Mouse (Mus musculus): Measurements from ENCODE around the gene Slc9a3r2. TPM values are rescaled to one million over a fixed set of nuclear protein-coding genes. Genes with fewer than 3 reads are reported as not detected.

Slc9a3r2 gene
- polyA plus RNA-seq, 1 experiment from 2014 or later, result 56.6 TPM

DNA sequence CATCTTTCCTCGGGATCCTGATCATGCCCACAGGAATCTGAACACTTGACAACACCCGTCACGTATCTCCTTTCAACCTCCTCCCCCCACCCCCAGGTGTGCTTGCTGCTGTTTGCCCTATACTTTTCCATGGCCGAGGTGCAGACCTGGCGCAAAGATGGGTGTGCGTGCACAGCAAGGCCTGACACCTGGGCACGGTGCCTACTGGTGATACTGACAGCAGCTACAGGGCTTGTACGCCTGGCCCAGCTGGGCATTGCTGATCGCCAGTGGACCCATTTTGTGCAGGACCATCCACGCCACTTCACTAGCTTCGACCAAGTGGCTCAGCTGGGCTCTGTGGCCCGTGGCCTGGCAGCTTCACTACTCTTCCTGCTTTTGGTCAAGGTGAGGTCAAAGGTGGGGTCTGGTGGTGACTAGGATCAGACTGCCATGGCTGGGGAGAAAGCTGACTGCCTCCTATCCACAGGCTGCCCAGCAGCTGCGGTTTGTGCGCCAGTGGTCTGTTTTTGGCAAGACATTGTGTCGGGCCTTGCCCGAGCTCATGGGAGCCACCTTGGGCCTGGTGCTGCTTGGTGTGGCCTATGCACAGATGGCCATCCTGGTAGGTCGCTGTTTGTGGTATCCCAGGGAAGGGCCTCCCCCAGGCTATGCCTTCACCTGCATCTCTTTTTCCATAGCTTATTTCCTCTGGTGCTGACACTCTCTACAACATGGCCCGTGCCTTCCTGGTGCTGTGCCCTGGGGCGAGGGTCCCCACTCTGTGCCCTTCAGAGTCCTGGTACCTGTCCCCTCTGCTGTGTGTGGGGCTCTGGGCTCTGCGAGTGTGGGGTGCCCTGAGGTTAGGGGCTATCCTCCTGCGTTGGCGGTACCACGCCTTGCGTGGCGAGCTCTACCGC is 55.9 kb downstream of the Slc9a3r2 start:
- no peak overlapping the region for H3K4me3 ChIP-seq
- no peaks in the 10 kb centered on the region for H3K27me3 ChIP-seq (replicated peaks)
- H3K9ac ChIP-seq, result no peak overlapping the region
- WGBS, result 88% methylated on average over 26 of the region's 26 CpGs
- H3K27ac ChIP-seq (ENCODE audit: poor library complexity, severe bottlenecking), result no peak overlapping the region
- H3K4me2 ChIP-seq, result no peak overlapping the region
- ATAC-seq (ENCODE audit: insufficient number of reproducible peaks, low FRiP score), result no peak
- peaks cover 91% of the 10 kb centered on the region for H3K36me3 ChIP-seq
- H3K9me3 ChIP-seq (replicated peaks), result no peaks in the 10 kb centered on the region
- H3K4me1 ChIP-seq (replicated peaks), result no peaks in the 10 kb centered on the region

DNA sequence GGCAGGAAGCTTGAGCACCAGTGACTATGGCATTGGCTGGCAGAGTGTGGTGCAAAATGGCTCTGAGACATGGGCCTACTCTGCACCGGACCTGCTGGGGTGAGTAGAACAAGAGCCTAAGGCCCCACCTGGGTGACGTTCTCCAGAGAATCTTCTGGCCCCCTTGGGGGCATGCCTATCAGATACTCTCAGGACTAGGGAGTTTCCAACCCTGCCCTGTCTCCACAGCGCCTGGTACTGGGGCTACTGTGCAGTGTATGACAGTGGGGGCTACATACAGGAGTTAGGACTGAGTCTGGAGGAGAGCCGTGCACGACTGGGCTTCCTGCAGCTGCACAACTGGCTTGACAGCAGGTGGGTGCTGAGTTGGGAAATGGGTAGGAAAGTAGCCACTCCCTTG is 56.9 kb downstream of the Slc9a3r2 start:
- H3K36me3 ChIP-seq, result peaks cover 87% of the 10 kb centered on the region
- WGBS, result 73% methylated on average over 5 of the region's 5 CpGs
- H3K9ac ChIP-seq, result no peak overlapping the region
- H3K4me1 ChIP-seq (replicated peaks), result no peaks in the 10 kb centered on the region
- no peak for ATAC-seq (ENCODE audit: insufficient number of reproducible peaks, low FRiP score)
- H3K27ac ChIP-seq (ENCODE audit: poor library complexity, severe bottlenecking), result no peak overlapping the region
- no peak overlapping the region for H3K4me3 ChIP-seq
- H3K9me3 ChIP-seq (replicated peaks), result no peaks in the 10 kb centered on the region
- H3K27me3 ChIP-seq (replicated peaks), result no peaks in the 10 kb centered on the region
- H3K4me2 ChIP-seq, result no peak overlapping the region

DNA sequence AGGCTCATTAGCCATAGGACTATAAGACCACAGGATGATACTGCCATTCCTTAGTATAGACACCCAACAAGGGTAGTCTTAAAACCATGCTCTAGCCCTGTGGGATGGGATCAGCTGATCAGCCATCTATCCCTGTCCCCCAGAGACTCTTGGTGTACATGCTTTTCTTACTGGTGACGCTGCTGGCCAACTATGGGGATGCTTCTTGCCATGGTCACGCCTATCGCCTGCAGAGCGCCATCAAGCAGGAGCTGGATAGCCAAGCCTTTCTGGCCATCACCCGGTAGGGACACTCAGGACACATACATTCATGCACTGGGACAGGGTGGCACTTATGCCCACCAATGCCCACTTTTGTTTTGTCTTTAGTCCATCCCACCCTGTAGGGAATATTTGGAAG is 58.4 kb downstream of the Slc9a3r2 start:
- H3K4me2 ChIP-seq, result no peak overlapping the region
- H3K4me3 ChIP-seq, result no peak overlapping the region
- WGBS, result 89% methylated on average over 5 of the region's 5 CpGs
- no peaks in the 10 kb centered on the region for H3K9me3 ChIP-seq (replicated peaks)
- ATAC-seq (ENCODE audit: insufficient number of reproducible peaks, low FRiP score), result no peak
- no peak overlapping the region for H3K9ac ChIP-seq
- H3K36me3 ChIP-seq, result peaks cover 86% of the 10 kb centered on the region
- no peak overlapping the region for H3K27ac ChIP-seq (ENCODE audit: poor library complexity, severe bottlenecking)
- H3K27me3 ChIP-seq (replicated peaks), result no peaks in the 10 kb centered on the region
- H3K4me1 ChIP-seq (replicated peaks), result no peaks in the 10 kb centered on the region

DNA sequence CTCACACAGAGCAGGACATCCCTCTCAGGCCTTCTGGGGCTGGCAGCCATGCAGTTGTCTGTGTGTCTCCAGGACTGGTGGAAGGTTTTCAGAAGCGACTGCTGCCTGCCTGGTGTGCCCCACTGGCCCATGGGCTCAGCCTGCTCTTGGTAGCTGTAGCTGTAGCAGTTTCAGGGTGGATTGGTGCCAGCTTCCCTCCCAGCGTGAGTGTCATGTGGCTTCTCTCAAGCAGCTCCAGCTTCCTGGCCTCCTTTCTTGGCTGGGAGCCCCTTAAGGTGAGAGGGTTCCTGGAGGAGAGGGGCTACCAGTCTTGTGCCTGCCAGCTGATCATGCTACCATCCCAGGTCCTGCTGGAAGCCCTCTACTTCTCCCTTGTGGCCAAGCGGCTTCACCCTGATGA is 59.2 kb downstream of the Slc9a3r2 start:
- no peaks in the 10 kb centered on the region for H3K9me3 ChIP-seq (replicated peaks)
- no peak for ATAC-seq (ENCODE audit: insufficient number of reproducible peaks, low FRiP score)
- WGBS, result 83% methylated on average over 3 of the region's 3 CpGs

More for the DNA sequence above, 59.2 kb downstream of the Slc9a3r2 start:
- Histone ChIP-seq H3K36me3 (peaks cover 86% of the 10 kb centered on the region), H3K27ac (ENCODE audit: poor library complexity, severe bottlenecking) (no peak overlapping the region), H3K27me3 (replicated peaks) (no peaks in the 10 kb centered on the region), H3K9ac (no peak overlapping the region), H3K4me1 (replicated peaks) (no peaks in the 10 kb centered on the region), H3K4me2 (no peak overlapping the region), H3K4me3 (no peak overlapping the region)

Small RNA genes within 50 kb of the gene (microRNA-seq; reads per million reads assigned to microRNA genes)
- not detected for gene Gm24589

Other genes starting within 250 kb of the Slc9a3r2 start
- gene Rnps1, start 235.8 kb downstream of the Slc9a3r2 start, polyA plus RNA-seq (2016; fragmentation: Nextera tagmentation; extraction: Ambion mirVana), result 246 and 247 TPM in 2 replicates
- gene Eci1, start 223.7 kb downstream of the Slc9a3r2 start, polyA plus RNA-seq (2016; fragmentation: Nextera tagmentation; extraction: Ambion mirVana), result 209 and 215 TPM in 2 replicates
- 2.3 and 2.4 TPM in 2 replicates for gene Dnase1l2, start 207.2 kb downstream of the Slc9a3r2 start, polyA plus RNA-seq (2016; fragmentation: Nextera tagmentation; extraction: Ambion mirVana)
- gene E4f1, start 180.0 kb downstream of the Slc9a3r2 start, polyA plus RNA-seq (2016; fragmentation: Nextera tagmentation; extraction: Ambion mirVana), result 22.2 and 22.5 TPM in 2 replicates
- gene Pgp, start 179.9 kb downstream of the Slc9a3r2 start, polyA plus RNA-seq (2016; fragmentation: Nextera tagmentation; extraction: Ambion mirVana), result 71.9 and 73.7 TPM in 2 replicates
- gene Bricd5, start 176.4 kb downstream of the Slc9a3r2 start, polyA plus RNA-seq (2016; fragmentation: Nextera tagmentation; extraction: Ambion mirVana), result not detected in 2 replicates
- gene Mlst8, start 171.2 kb downstream of the Slc9a3r2 start, polyA plus RNA-seq (2016; fragmentation: Nextera tagmentation; extraction: Ambion mirVana), result 17.8 and 20.5 TPM in 2 replicates
- gene Caskin1, start 161.7 kb downstream of the Slc9a3r2 start, polyA plus RNA-seq (2016; fragmentation: Nextera tagmentation; extraction: Ambion mirVana), result 0.64 and 0.77 TPM in 2 replicates
- gene Traf7, start 122.4 kb downstream of the Slc9a3r2 start, polyA plus RNA-seq (2016; fragmentation: Nextera tagmentation; extraction: Ambion mirVana), result 71.8 and 81.4 TPM in 2 replicates
- gene Rab26, start 116.1 kb downstream of the Slc9a3r2 start, polyA plus RNA-seq (2016; fragmentation: Nextera tagmentation; extraction: Ambion mirVana), result 1.2 TPM in 2 replicates
- gene Pkd1, start 100.5 kb downstream of the Slc9a3r2 start, polyA plus RNA-seq (2016; fragmentation: Nextera tagmentation; extraction: Ambion mirVana), result 18.1 and 18.9 TPM in 2 replicates
- gene Tsc2, start 17.7 kb downstream of the Slc9a3r2 start, polyA plus RNA-seq (2016; fragmentation: Nextera tagmentation; extraction: Ambion mirVana), result 66.5 and 74.6 TPM in 2 replicates
- gene Nthl1, start 17.6 kb downstream of the Slc9a3r2 start, polyA plus RNA-seq (2016; fragmentation: Nextera tagmentation; extraction: Ambion mirVana), result 7.8 and 8.3 TPM in 2 replicates
- not detected in 2 replicates for gene Npw, start 8.1 kb upstream of the Slc9a3r2 start, polyA plus RNA-seq (2016; fragmentation: Nextera tagmentation; extraction: Ambion mirVana)
- gene Zfp598, start 19.4 kb upstream of the Slc9a3r2 start, polyA plus RNA-seq (2016; fragmentation: Nextera tagmentation; extraction: Ambion mirVana), result 20.1 and 21.2 TPM in 2 replicates
- 0.68 and 1.0 TPM in 2 replicates for gene Syngr3, start 39.6 kb upstream of the Slc9a3r2 start, polyA plus RNA-seq (2016; fragmentation: Nextera tagmentation; extraction: Ambion mirVana)
- gene Gfer, start 45.8 kb upstream of the Slc9a3r2 start, polyA plus RNA-seq (2016; fragmentation: Nextera tagmentation; extraction: Ambion mirVana), result 34.0 and 37.8 TPM in 2 replicates
- 1.3 and 1.8 TPM in 2 replicates for gene Noxo1, start 45.9 kb upstream of the Slc9a3r2 start, polyA plus RNA-seq (2016; fragmentation: Nextera tagmentation; extraction: Ambion mirVana)
- gene Tbl3, start 57.3 kb upstream of the Slc9a3r2 start, polyA plus RNA-seq (2016; fragmentation: Nextera tagmentation; extraction: Ambion mirVana), result 45.9 and 49.5 TPM in 2 replicates
- gene Rnf151, start 67.7 kb upstream of the Slc9a3r2 start, polyA plus RNA-seq (2016; fragmentation: Nextera tagmentation; extraction: Ambion mirVana), result not detected in 2 replicates
- 810 and 828 TPM in 2 replicates for gene Rps2, start 67.8 kb upstream of the Slc9a3r2 start, polyA plus RNA-seq (2016; fragmentation: Nextera tagmentation; extraction: Ambion mirVana)
- 351 and 363 TPM in 2 replicates for gene Ndufb10, start 74.2 kb upstream of the Slc9a3r2 start, polyA plus RNA-seq (2016; fragmentation: Nextera tagmentation; extraction: Ambion mirVana)
- 0.34 and 0.76 TPM in 2 replicates for gene Rpl3l, start 77.5 kb upstream of the Slc9a3r2 start, polyA plus RNA-seq (2016; fragmentation: Nextera tagmentation; extraction: Ambion mirVana)
- gene Msrb1, start 86.3 kb upstream of the Slc9a3r2 start, polyA plus RNA-seq (2016; fragmentation: Nextera tagmentation; extraction: Ambion mirVana), result 17.3 and 18.2 TPM in 2 replicates
- gene Hs3st6, start 102.7 kb upstream of the Slc9a3r2 start, polyA plus RNA-seq (2016; fragmentation: Nextera tagmentation; extraction: Ambion mirVana), result 0.72 TPM in 1 of 2 replicates, not detected in the other
- gene Meiob, start 154.0 kb upstream of the Slc9a3r2 start, polyA plus RNA-seq (2016; fragmentation: Nextera tagmentation; extraction: Ambion mirVana), result not detected in 2 replicates
- 39.9 and 41.2 TPM in 2 replicates for gene Hagh, start 189.8 kb upstream of the Slc9a3r2 start, polyA plus RNA-seq (2016; fragmentation: Nextera tagmentation; extraction: Ambion mirVana)
- gene Fahd1, start 200.0 kb upstream of the Slc9a3r2 start, polyA plus RNA-seq (2016; fragmentation: Nextera tagmentation; extraction: Ambion mirVana), result 36.5 TPM in 2 replicates
- gene Igfals, start 215.7 kb upstream of the Slc9a3r2 start, polyA plus RNA-seq (2016; fragmentation: Nextera tagmentation; extraction: Ambion mirVana), result 0.12 and 0.24 TPM in 2 replicates
- gene Nubp2, start 236.0 kb upstream of the Slc9a3r2 start, polyA plus RNA-seq (2016; fragmentation: Nextera tagmentation; extraction: Ambion mirVana), result 31.9 and 33.1 TPM in 2 replicates
- 25.7 and 28.3 TPM in 2 replicates for gene Spsb3, start 236.3 kb upstream of the Slc9a3r2 start, polyA plus RNA-seq (2016; fragmentation: Nextera tagmentation; extraction: Ambion mirVana)
- gene Eme2, start 244.8 kb upstream of the Slc9a3r2 start, polyA plus RNA-seq (2016; fragmentation: Nextera tagmentation; extraction: Ambion mirVana), result 25.4 and 27.2 TPM in 2 replicates
- 91.1 and 94.9 TPM in 2 replicates for gene Mrps34, start 244.8 kb upstream of the Slc9a3r2 start, polyA plus RNA-seq (2016; fragmentation: Nextera tagmentation; extraction: Ambion mirVana)
- gene Nme3, start 246.2 kb upstream of the Slc9a3r2 start, polyA plus RNA-seq (2016; fragmentation: Nextera tagmentation; extraction: Ambion mirVana), result 34.5 and 36.5 TPM in 2 replicates

Data from heart, embryonic 12.5 days (tissue).